Mouse (Mus musculus) v-Abl transformed pro-B cells (cell line): Measurements from ENCODE around the gene Med19.

Source experiments
- in situ Hi-C, 2 experiments: fragments of 400-800 bp; cut with MboI; formaldehyde crosslinking; loops; one replicate each; pipeline ENCODE4 v1.15.1; 2025; ENCODE audit not compliant: unreplicated experiment in 2 of 2

Med19 gene

DNA sequence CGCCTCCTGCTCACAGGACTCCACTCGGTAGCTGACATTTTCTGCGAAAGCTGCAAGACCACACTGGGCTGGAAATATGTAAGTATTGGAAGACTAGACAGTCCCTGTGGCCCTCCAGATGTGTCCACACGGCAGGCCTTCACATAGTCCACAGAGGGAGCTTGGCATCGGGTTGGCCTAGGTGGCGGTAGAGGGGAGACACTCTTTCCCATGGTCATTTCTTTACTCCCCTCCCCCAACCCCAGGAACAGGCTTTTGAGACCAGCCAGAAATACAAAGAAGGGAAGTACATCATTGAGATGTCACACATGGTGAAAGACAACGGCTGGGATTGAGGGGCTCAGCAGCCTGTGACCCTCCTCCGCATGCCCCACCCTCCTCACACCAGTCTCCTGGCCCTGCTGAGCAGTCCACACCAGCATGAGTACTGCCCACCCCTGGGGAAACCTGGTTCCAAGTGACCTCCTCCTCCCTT is 59.3 kb downstream of the Med19 start:
- in situ Hi-C loops = no loop called here
